Mouse (Mus musculus): ENCODE data around the gene Ptp4a2.

DNA sequence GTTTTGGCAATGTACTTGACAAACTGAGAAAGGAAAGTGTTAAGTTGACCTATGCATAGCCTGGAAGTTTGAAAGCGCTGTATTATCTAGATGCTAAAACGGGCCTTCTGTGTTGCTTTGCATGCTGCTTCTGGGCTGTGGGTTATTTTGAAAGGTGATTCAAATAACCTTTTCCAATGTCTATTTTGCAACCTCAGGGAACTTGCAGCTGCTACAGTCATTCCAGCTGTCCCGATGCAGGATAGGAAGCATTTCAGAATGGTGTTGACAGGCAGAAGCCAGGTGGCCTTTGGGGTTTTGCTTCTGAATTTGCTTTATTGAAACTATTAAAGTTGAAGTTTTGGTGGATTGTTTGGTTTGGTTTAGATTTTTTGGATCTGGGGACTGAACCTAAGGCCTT is 17.1 kb downstream of the Ptp4a2 start:
- TF ChIP-seq POLR2A (IDR thresholded peaks at IDR 0.05; ENCODE audit: control insufficient read depth, extremely low read depth, insufficient read depth, low read length, poor library complexity) (no peak), CTCF (IDR thresholded peaks at IDR 0.05; ENCODE audit: borderline replicate concordance, control insufficient read depth, extremely low read depth, insufficient read depth, low read length, poor library complexity) (no peak)

Measured in thymus, adult 2 months (tissue).